Mouse (Mus musculus) midbrain, embryonic 13.5 days (tissue): ENCODE results near the gene Pwp2. TPM values are rescaled to one million over a fixed set of nuclear protein-coding genes. Genes with fewer than 3 reads are reported as not detected.

Experiments
- ATAC-seq: fragments of 200-750 bp; cut with Nextera tagmentation; 2 replicates; pipeline ENCODE4 v1.8.0; 2017; ENCODE audit warnings: mild to moderate bottlenecking, moderate TSS enrichment, moderate library complexity
- H3K27ac ChIP-seq: fragments of 300-500 bp; sonication (generic); 2 replicates; pipeline ENCODE4 v1.5.1; 2015; ENCODE audit warnings: inconsistent platforms, mild to moderate bottlenecking, moderate library complexity
- H3K27me3 ChIP-seq: fragments of 300-500 bp; sonication (generic); 2 replicates; pipeline ENCODE4 v1.6.1; 2015; ENCODE audit warnings: mild to moderate bottlenecking, inconsistent platforms
- H3K36me3 ChIP-seq: fragments of 300-500 bp; sonication (generic); 2 replicates; pipeline ENCODE4 v1.6.1; 2015; ENCODE audit warnings: mild to moderate bottlenecking, inconsistent platforms
- H3K4me1 ChIP-seq: fragments of 300-500 bp; sonication (generic); replicated peaks from 2 replicates; pipeline ENCODE4 v1.6.1; 2015; ENCODE audit warnings: inconsistent platforms
- H3K4me2 ChIP-seq: fragments of 300-500 bp; sonication (generic); replicated peaks from 2 replicates; pipeline ENCODE4 v1.6.1; 2015; ENCODE audit warnings: moderate library complexity, mild to moderate bottlenecking, inconsistent platforms
- H3K4me3 ChIP-seq: fragments of 300-500 bp; sonication (generic); replicated peaks from 2 replicates; pipeline ENCODE4 v1.5.1; 2015; ENCODE audit warnings: mild to moderate bottlenecking, inconsistent platforms
- H3K9ac ChIP-seq: fragments of 300-500 bp; sonication (generic); replicated peaks from 2 replicates; pipeline ENCODE4 v1.6.1; 2015; ENCODE audit warnings: mild to moderate bottlenecking, inconsistent platforms
- H3K9me3 ChIP-seq: fragments of 300-500 bp; sonication (generic); 2 replicates; pipeline ENCODE4 v1.6.1; 2016; ENCODE audit warnings: mild to moderate bottlenecking, inconsistent platforms
- WGBS: fragments of 180-500 bp; shearing (Covaris S2); methylation state at CpG from one replicate; pipeline ENCODE4 v1.1.7; 2015; 5-methylcytosine and 5-hydroxymethylcytosine counted together
- polyA plus RNA-seq: library from polyadenylated mRNA; unstranded; fragments of >200 nt; fragmentation: Nextera tagmentation; extraction: Ambion mirVana; gene quantifications from 2 replicates; pipeline ENCODE4 v1.2.1, GENCODE M21; 2015

Pwp2 gene
- polyA plus RNA-seq, 1 experiment from 2014 or later: 18.1 TPM

DNA sequence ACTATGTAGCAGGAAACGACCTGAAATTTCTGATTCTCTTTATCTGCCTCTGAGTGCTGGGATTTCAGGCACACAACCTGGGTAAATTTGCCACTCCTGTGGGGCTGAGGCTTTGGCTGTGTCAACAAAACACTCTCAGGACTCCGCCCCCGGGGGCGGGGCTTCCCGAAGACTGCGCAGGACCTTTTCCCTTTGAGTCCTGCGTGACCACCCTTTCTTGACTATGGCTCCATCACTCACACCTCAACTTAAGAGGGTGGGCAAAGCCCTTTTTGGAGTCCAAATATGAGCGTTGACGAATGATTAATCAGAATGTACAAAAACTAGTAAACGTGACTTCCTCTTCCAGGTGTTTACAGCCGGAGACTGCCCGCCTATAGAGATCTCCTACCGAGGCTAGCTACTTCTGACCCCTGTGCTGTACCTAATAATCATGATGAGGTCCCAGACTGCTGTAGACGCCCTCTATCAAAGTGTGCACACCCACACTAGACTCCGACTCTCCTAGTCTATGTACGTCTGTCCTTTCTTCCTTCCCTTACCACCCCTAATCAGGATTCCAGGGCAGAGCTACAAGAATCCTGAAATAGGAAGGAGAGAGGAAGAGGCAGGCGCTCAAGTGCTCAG is 25.6 kb downstream of the Pwp2 start:
- H3K9me3 ChIP-seq: no peaks in the 10 kb centered on the region
- WGBS: 14% methylated on average over 17 of the region's 17 CpGs
- H3K9ac ChIP-seq: no peak overlapping the region; the same call in 1 of the 2 replicates
- no peak overlapping the region for H3K27ac ChIP-seq
- H3K27me3 ChIP-seq: no peaks in the 10 kb centered on the region
- peaks cover 31% of the 10 kb centered on the region for H3K36me3 ChIP-seq
- H3K4me2 ChIP-seq: peak overlapping the region; percentile 45
- peak; percentile 40 for ATAC-seq
- peaks cover 9% of the 10 kb centered on the region for H3K4me1 ChIP-seq
- peak overlapping the region; percentile 2; the same call in 1 of the 2 replicates for H3K4me3 ChIP-seq

DNA sequence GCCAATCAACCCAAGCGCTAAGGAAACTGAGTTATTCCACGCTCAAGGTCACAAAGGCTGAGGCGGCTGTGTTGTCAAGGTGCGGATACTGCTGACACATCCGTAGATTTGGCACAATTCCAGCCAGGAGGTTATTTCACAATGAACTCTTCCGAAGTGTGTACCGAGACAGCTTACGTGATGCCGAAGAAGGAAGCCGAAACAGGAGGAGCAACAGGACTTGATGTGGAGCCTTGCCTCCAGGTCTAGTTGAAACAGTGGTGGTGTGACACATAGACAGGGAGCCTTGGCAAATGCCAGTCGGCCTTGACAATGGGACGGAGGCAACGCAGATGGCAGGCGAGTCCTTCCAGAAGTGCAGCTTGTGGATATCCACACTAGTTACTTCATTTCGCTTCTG is 26.9 kb downstream of the Pwp2 start:
- Histone ChIP-seq H3K27ac (no peak overlapping the region), H3K4me1 (peaks cover 9% of the 10 kb centered on the region), H3K4me2 (no peak overlapping the region), H3K9me3 (no peaks in the 10 kb centered on the region), H3K4me3 (no peak overlapping the region), H3K27me3 (no peaks in the 10 kb centered on the region), H3K36me3 (peaks cover 22% of the 10 kb centered on the region), H3K9ac (no peak overlapping the region)
- ATAC-seq: no peak
- WGBS: 92% methylated on average over 15 of the region's 15 CpGs

GRCm38 (mm10) chr10:78156926-78157325 is 28.0 kb downstream of the Pwp2 start:
- Histone ChIP-seq H3K4me3 (no peak overlapping the region), H3K27me3 (no peaks in the 10 kb centered on the region), H3K9me3 (no peaks in the 10 kb centered on the region), H3K27ac (no peak overlapping the region), H3K4me2 (no peak overlapping the region), H3K4me1 (peaks cover 9% of the 10 kb centered on the region), H3K36me3 (peaks cover 13% of the 10 kb centered on the region), H3K9ac (no peak overlapping the region)
- WGBS: 84% methylated on average over 6 of the region's 6 CpGs
- no peak for ATAC-seq

- H3K27ac ChIP-seq: no peak overlapping the region
- no peak overlapping the region for H3K4me3 ChIP-seq
- H3K9me3 ChIP-seq: no peaks in the 10 kb centered on the region
- no peak for ATAC-seq
- no peak overlapping the region for H3K4me2 ChIP-seq
- no peaks in the 10 kb centered on the region for H3K27me3 ChIP-seq
- H3K4me1 ChIP-seq: no peaks in the 10 kb centered on the region
- no peaks in the 10 kb centered on the region for H3K36me3 ChIP-seq
- H3K9ac ChIP-seq: no peak overlapping the region
- WGBS: 58% methylated on average over 10 of the region's 10 CpGs
Observed at GRCm38 (mm10) chr10:78148834-78149766, 35.8 kb downstream of the Pwp2 start.

GRCm38 (mm10) chr10:78147908-78148441 is 37.0 kb downstream of the Pwp2 start:
- WGBS: 91% methylated on average over 4 of the region's 4 CpGs

DNA sequence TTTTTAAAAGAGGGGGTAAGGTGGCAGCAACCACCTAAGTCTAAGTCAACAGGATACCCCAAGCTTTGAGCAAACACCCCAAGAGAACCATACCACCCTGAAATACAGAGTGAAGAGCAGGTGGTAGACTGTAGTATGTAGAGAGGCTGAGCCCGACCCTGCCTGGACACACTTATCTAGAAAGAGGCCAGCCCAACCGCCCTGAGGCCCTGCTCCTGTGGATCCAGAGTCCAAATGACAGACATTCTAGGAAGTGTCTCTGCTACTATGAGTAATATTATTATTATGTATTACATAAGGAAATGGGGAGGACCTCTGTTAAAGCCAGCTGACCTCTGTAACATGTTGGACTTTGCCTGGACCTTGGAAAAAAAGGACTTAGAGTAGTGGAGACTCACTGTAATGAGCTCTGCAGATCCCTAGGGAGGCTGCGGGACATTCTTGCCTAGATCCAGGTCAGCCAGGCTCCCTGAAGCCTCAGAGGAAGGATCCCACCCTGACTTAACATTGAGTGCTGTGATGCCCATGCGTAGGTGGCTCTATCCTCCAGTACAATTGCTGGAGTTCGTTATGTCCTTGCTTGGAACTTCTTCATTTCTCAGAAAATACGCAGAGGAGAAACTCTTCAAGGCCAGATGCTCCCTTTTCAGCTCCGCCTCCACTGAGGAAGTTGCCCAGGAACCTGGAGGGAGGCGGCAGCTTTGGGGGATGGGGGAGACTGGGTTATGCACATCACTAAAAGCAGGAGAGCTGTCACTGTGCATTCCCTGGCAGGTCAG is 41.0 kb downstream of the Pwp2 start:
- H3K36me3 ChIP-seq: no peaks in the 10 kb centered on the region
- 61% methylated on average over 8 of the region's 8 CpGs for WGBS
- H3K4me2 ChIP-seq: no peak overlapping the region
- no peak for ATAC-seq
- H3K4me1 ChIP-seq: no peaks in the 10 kb centered on the region
- H3K27me3 ChIP-seq: no peaks in the 10 kb centered on the region
- H3K27ac ChIP-seq: no peak overlapping the region
- no peaks in the 10 kb centered on the region for H3K9me3 ChIP-seq
- H3K9ac ChIP-seq: no peak overlapping the region
- H3K4me3 ChIP-seq: no peak overlapping the region

More at GRCm38 (mm10) chr10:78147908-78148441, 37.0 kb downstream of the Pwp2 start:
- Histone ChIP-seq H3K4me3 (no peak overlapping the region), H3K9me3 (no peaks in the 10 kb centered on the region), H3K27me3 (no peaks in the 10 kb centered on the region), H3K27ac (no peak overlapping the region), H3K4me2 (no peak overlapping the region), H3K36me3 (no peaks in the 10 kb centered on the region), H3K4me1 (no peaks in the 10 kb centered on the region), H3K9ac (no peak overlapping the region)
- no peak for ATAC-seq

GRCm38 (mm10) chr10:78140843-78141242 is 44.1 kb downstream of the Pwp2 start:
- Histone ChIP-seq H3K9ac (no peak overlapping the region), H3K4me1 (no peaks in the 10 kb centered on the region), H3K36me3 (no peaks in the 10 kb centered on the region), H3K4me2 (no peak overlapping the region), H3K27me3 (no peaks in the 10 kb centered on the region), H3K4me3 (no peak overlapping the region), H3K27ac (no peak overlapping the region), H3K9me3 (no peaks in the 10 kb centered on the region)
- WGBS: 86% methylated on average over 3 of the region's 3 CpGs
- ATAC-seq: no peak

DNA sequence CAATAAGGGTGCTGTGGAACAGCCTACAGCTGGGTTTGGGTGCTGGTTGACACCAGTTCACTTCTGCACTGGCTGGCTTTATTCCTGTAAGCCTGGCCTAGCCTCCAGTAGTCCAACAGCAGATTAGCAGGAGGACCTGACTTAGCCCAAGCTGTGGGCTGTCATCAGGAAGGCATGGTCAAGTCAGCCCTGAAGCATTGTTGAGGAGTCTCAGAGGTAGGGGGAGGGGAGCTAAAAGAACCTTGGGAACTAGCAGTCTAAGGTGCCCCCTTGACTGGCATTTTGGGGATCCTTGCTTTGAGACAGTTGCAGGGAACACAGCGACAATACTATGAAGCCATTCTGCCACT is 44.7 kb downstream of the Pwp2 start:
- Histone ChIP-seq H3K4me2 (no peak overlapping the region), H3K27ac (no peak overlapping the region), H3K4me3 (no peak overlapping the region), H3K36me3 (no peaks in the 10 kb centered on the region), H3K27me3 (no peaks in the 10 kb centered on the region), H3K9ac (no peak overlapping the region), H3K4me1 (peaks cover 4% of the 10 kb centered on the region), H3K9me3 (no peaks in the 10 kb centered on the region)
- no peak for ATAC-seq
- 93% methylated on average over 1 of the region's 1 CpGs for WGBS

DNA sequence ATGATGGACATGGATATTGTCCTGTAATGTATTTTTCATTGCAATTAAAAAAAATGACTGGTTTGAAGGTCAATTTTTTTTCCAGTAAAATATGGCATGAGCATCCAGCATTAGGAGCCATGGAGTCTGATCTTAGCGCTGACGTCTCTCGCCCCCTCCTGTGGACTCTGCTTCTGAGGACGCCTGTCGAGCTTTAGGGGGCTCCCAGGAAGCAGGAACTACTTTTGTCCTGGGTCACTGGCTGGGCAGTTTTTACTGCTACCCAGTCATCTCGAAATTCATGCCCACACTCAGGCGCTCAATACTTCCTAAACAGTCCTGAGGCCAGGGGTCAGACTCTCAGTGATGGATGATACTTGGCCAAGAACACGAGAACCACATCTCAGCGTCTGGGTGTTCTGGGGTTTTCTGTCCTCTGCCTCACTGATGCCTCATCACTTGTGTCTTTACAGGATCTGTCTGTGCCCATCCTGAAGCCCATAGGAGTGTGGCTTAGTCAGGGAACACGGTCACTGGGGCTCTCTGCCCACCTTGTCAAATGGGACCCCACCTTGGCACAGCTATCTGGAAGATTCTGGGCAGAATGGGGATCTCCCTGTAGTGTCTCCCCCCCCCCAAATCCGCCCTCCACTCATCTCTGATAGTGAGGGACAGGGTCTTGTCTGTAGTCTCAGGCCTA is 45.2 kb downstream of the Pwp2 start:
- peaks cover 9% of the 10 kb centered on the region for H3K4me1 ChIP-seq
- no peak overlapping the region for H3K4me2 ChIP-seq
- no peaks in the 10 kb centered on the region for H3K9me3 ChIP-seq
- H3K27ac ChIP-seq: no peak overlapping the region
- H3K27me3 ChIP-seq: no peaks in the 10 kb centered on the region
- 80% methylated on average over 11 of the region's 11 CpGs for WGBS
- H3K4me3 ChIP-seq: no peak overlapping the region
- H3K9ac ChIP-seq: no peak overlapping the region
- ATAC-seq: no peak
- no peaks in the 10 kb centered on the region for H3K36me3 ChIP-seq

DNA sequence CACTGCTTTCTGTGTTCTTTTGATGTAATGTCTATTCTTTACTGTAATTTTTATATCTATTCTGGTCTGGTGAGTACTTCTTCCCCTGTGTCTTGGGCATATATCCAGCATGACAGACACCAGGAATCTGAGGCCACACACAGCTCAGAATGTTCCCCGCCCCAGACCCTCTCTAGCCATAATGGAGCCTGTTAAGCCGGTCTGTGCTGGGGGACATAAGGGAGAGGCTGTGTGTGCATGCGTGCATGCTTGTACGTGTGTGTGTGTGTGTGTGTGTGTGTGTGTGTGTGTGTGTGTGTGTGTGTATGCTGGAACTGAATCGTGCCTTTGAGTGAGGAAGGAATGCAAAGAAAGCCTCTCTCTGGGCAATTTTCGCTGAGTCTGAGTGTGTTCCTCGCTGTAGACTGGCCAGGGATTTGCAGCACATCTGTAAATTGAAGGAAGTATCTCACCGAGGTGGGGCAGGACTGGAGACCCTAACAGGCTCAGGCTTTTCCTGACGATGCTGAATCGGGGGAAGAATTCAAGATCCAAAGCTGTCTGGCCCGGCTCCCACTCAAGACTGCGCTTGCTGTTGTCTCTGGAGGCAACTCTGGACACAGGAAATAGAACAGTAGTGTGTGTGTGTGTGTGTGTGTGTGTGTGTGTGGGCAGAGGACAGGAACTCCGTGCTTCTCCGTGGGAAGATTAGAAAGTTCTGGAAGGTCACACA is 46.0 kb downstream of the Pwp2 start:
- Histone ChIP-seq H3K9ac (no peak overlapping the region), H3K27me3 (no peaks in the 10 kb centered on the region), H3K27ac (no peak overlapping the region), H3K4me1 (peaks cover 12% of the 10 kb centered on the region), H3K36me3 (no peaks in the 10 kb centered on the region), H3K9me3 (no peaks in the 10 kb centered on the region), H3K4me2 (no peak overlapping the region), H3K4me3 (no peak overlapping the region)
- 66% methylated on average over 14 of the region's 14 CpGs for WGBS
- ATAC-seq: no peak

GRCm38 (mm10) chr10:78137191-78137590 is 47.8 kb downstream of the Pwp2 start:
- Histone ChIP-seq H3K27ac (no peak overlapping the region), H3K4me2 (no peak overlapping the region), H3K4me1 (peaks cover 12% of the 10 kb centered on the region), H3K9ac (no peak overlapping the region), H3K9me3 (no peaks in the 10 kb centered on the region), H3K4me3 (no peak overlapping the region), H3K27me3 (no peaks in the 10 kb centered on the region), H3K36me3 (no peaks in the 10 kb centered on the region)
- 88% methylated on average over 3 of the region's 3 CpGs for WGBS
- no peak for ATAC-seq
